Mouse (Mus musculus): Measurements from ENCODE around the gene 1700003F12Rik. TPM values are rescaled to one million over a fixed set of nuclear protein-coding genes. Genes with fewer than 3 reads are reported as not detected.

1700003F12Rik gene
- total and polyA plus RNA-seq, 3 experiments, result 0.52 to 0.85 (median 0.56) TPM

GRCm38 (mm10) chr2:154570666-154571065 lies 23.8 kb downstream of the 1700003F12Rik start:
- Histone ChIP-seq H3K4me2 (ENCODE audit: insufficient read depth, low read depth, poor library complexity, severe bottlenecking) (peak overlapping the region; percentile 90), H3K4me1 (ENCODE audit: control insufficient read depth in 1 of 2, insufficient read depth in 2 of 2) (peaks cover 7 to 50% of the 10 kb centered on the region in 2 experiments), H3K27me3 (replicated peaks) (no peaks in the 10 kb centered on the region), H3K4me3 (replicated peaks in 1 of 3; ENCODE audit: low read depth in 2 of 3, low read length in 2 of 3, poor library complexity in 1 of 3) (no peak overlapping the region), H3K9ac (ENCODE audit: insufficient read depth, low read depth) (peak overlapping the region; percentile 30; the same call in 1 of the 2 replicates), H3K27ac (ENCODE audit: insufficient read depth, low read depth) (no peak overlapping the region), H3K9me3 (replicated peaks; ENCODE audit: low read length) (no peaks in the 10 kb centered on the region), H3K79me2 (replicated peaks; ENCODE audit: control insufficient read depth, extremely low read depth, insufficient read depth, poor library complexity, severe bottlenecking) (peaks cover 22% of the 10 kb centered on the region), H3K36me3 (replicated peaks in 1 of 2; ENCODE audit: control insufficient read depth in 1 of 2, insufficient read depth in 1 of 2, low read length in 1 of 2) (peaks cover 0 to 10% of the 10 kb centered on the region in 2 experiments)
- dilution Hi-C loops (cut with MboI; ENCODE audit: extremely low pct_ligation_motif_present, extremely low pct_unique_long_range_greater_than_20kb, low sequenced_read_pairs), result no loop called here
- no peak for DNase-seq (ENCODE audit: extremely low read depth)
- in situ Hi-C loops (cut with MboI; ENCODE audit: low pct_ligation_motif_present, low pct_unique_long_range_greater_than_20kb, low sequenced_read_pairs), result no loop called here
- TF ChIP-seq POLR2A (IDR thresholded peaks at IDR 0.05; ENCODE audit: low read depth, low read length) (peak; percentile 31; the same call in 1 of the 2 replicates), MYC (IDR thresholded peaks at IDR 0.05; ENCODE audit: low read depth, low read length) (0 out of 2 replicates have a peak, but pooled peaks have one; percentile 7), EP300 (IDR thresholded peaks at IDR 0.05; ENCODE audit: low read length) (no peak)

- peak overlapping the region; percentile 90; the same call in 1 of the 2 replicates for H3K4me2 ChIP-seq (ENCODE audit: insufficient read depth, low read depth, poor library complexity, severe bottlenecking)
- no peak for DNase-seq (ENCODE audit: extremely low read depth)
- peaks cover 7 to 47% of the 10 kb centered on the region in 2 experiments for H3K4me1 ChIP-seq (ENCODE audit: control insufficient read depth in 1 of 2, insufficient read depth in 2 of 2)
- H3K9me3 ChIP-seq (replicated peaks; ENCODE audit: low read length), result no peaks in the 10 kb centered on the region
- H3K4me3 ChIP-seq (replicated peaks in 1 of 3; ENCODE audit: low read depth in 2 of 3, low read length in 2 of 3, poor library complexity in 1 of 3), result no peak overlapping the region
- H3K36me3 ChIP-seq (replicated peaks in 1 of 2; ENCODE audit: control insufficient read depth in 1 of 2, insufficient read depth in 1 of 2, low read length in 1 of 2), result peaks cover 0 to 4% of the 10 kb centered on the region in 2 experiments
- no peak overlapping the region; the same call in 1 of the 2 replicates for H3K9ac ChIP-seq (ENCODE audit: insufficient read depth, low read depth)
- peaks cover 21% of the 10 kb centered on the region for H3K79me2 ChIP-seq (replicated peaks; ENCODE audit: control insufficient read depth, extremely low read depth, insufficient read depth, poor library complexity, severe bottlenecking)
- H3K27ac ChIP-seq (ENCODE audit: insufficient read depth, low read depth), result no peak overlapping the region
- TF ChIP-seq POLR2A (IDR thresholded peaks at IDR 0.05; ENCODE audit: low read depth, low read length), result no peak
- TF ChIP-seq MEF2A (IDR thresholded peaks at IDR 0.05; ENCODE audit: borderline replicate concordance, low read depth, low read length), result no peak
- TF ChIP-seq TCF12 (IDR thresholded peaks at IDR 0.05; ENCODE audit: low read depth, low read length), result no peak
- peak; percentile 44; the same call in 1 of the 2 replicates for TF ChIP-seq MAZ (IDR thresholded peaks at IDR 0.05; ENCODE audit: low read depth, low read length)
- no peak for TF ChIP-seq ETS1 (conservative IDR thresholded peaks at IDR 0.05; ENCODE audit: low read depth, low read length)
- no peak for TF ChIP-seq JUN (IDR thresholded peaks at IDR 0.05; ENCODE audit: insufficient read depth, low read depth, low read length)
- no peak for TF ChIP-seq MAX (IDR thresholded peaks at IDR 0.05; ENCODE audit: low read length)
- no peak for TF ChIP-seq TBP (conservative IDR thresholded peaks at IDR 0.05; ENCODE audit: low read depth, low read length)
- peak; percentile 53 for TF ChIP-seq ZNF384 (IDR thresholded peaks at IDR 0.05; ENCODE audit: low read depth, low read length)
- no peak for TF ChIP-seq HCFC1 (IDR thresholded peaks at IDR 0.05; ENCODE audit: low read depth, low read length)
- no peak for TF ChIP-seq BHLHE40 (IDR thresholded peaks at IDR 0.05; ENCODE audit: low read depth, low read length)
- no peak for TF ChIP-seq IRF4 (IDR thresholded peaks at IDR 0.05; ENCODE audit: low read depth, low read length)
- no peak for TF ChIP-seq POLR2AphosphoS2 (IDR thresholded peaks at IDR 0.05; ENCODE audit: low read depth, low read length)
- TF ChIP-seq USF1 (IDR thresholded peaks at IDR 0.05; ENCODE audit: low read depth, low read length), result no peak
- no peak for TF ChIP-seq SIN3A (IDR thresholded peaks at IDR 0.05; ENCODE audit: low read length)
- dilution Hi-C loops (cut with MboI; ENCODE audit: extremely low pct_ligation_motif_present, extremely low pct_unique_long_range_greater_than_20kb, low sequenced_read_pairs), result no loop called here
- H3K27me3 ChIP-seq (replicated peaks), result no peaks in the 10 kb centered on the region
- in situ Hi-C loops (cut with MboI; ENCODE audit: low pct_ligation_motif_present, low pct_unique_long_range_greater_than_20kb, low sequenced_read_pairs), result no loop called here
Measured at GRCm38 (mm10) chr2:154571266-154571665, 24.4 kb downstream of the 1700003F12Rik start.

Data from CH12.LX (cell line).